Mouse (Mus musculus) E14TG2a.4 (cell line): ENCODE measurements at regions not wholly inside any gene's neighbourhood (a gene's known extent, or its start where the extent isn't known, plus 50 kb on each side); places are given as distances from the start of the nearest gene placed in this dataset.

Source experiments
- CTCF ChIP-seq: conservative IDR thresholded peaks from 2 replicates; pipeline ENCODE4 v1.5.1; 2014; ENCODE audit warnings: low read length
- POU5F1 ChIP-seq: IDR thresholded peaks from 2 replicates; pipeline ENCODE4 v1.6.1; 2014; ENCODE audit warnings: low read length, borderline replicate concordance

GRCm38 (mm10) chr11:44027046-44027445 is 126.0 kb upstream of the Adra1b start:
- TF ChIP-seq CTCF = no peak
- no peak for TF ChIP-seq POU5F1
